Mouse (Mus musculus) cerebellum, adult 2 months (tissue): ENCODE measurements around the gene Ptgis.

ENCODE experiments used
- CTCF ChIP-seq: fragments of 200-500 bp; IDR thresholded peaks from 2 replicates; pipeline ENCODE4 v1.5.1; 2011; ENCODE audit warnings: low read depth, mild to moderate bottlenecking, control low read depth, low read length, moderate library complexity, borderline replicate concordance; ENCODE audit not compliant: insufficient read depth
- POLR2A ChIP-seq: fragments of 200-500 bp; IDR thresholded peaks from 2 replicates; pipeline ENCODE4 v1.6.1; 2011; ENCODE audit warnings: low read length, control low read depth, borderline replicate concordance; ENCODE audit not compliant: insufficient read depth

GRCm38 (mm10) chr2:167209900-167210299 is 30.5 kb downstream of the Ptgis start:
- TF ChIP-seq CTCF (no peak), POLR2A (no peak)
